Mouse (Mus musculus): ENCODE results near the gene Gm4792. TPM values are rescaled to one million over a fixed set of nuclear protein-coding genes. Genes with fewer than 3 reads are reported as not detected.

Gene Gm4792
- polyA plus RNA-seq (2012; rRNA removed), result 0.14 and 0.55 TPM in 2 replicates

DNA sequence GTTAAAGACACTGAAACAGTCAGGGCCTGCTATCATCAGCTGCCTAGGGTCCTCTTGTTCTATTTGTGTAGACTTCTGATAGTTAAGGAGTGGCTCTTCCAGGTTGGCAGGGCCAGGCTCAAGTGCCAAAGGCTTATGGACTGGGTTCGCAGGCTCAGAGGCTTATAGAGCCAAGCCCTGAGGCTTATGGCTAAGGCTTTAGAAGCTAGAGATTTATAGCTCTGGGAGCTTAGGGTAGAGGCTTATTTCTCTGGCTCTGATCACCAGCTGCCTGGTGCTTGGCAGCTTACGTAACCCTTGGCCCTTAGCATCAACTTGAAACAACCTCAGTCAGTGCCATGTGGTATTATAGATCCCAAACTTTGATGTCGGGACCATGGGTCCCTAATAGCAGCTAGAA, at the start of gene Gm4792:
TSS of gene Gm4792 (minus strand) at position 233 of the 400 bp plus-strand sequence.

DNA sequence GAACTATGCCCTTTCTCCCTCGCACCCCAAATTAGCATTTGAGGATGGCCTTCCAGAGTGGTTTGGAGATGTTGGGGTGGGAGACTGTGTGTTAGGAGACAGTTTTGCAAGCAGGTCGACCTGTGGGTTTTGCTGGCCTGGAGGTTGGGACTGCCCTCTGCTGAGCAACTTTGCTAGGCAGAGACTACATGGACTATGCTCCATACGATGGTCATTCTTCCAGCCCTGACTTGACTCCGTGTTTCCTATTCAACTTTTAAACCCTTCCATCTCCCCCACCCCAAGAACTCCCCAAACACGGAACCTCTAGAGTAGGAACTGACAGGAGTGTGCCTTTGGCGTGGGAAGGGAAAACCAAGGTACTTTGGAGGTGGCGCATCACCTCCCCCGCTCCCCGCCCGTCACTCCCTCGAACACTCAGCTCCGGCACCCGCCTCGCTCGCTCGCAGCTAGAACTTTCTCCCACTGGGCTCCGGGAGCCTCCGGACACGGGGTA, 13.1 kb upstream of the Gm4792 start, which contains the start of gene Tmcc3:
TSS of gene Tmcc3 (plus strand) at position 439 of the 496 bp plus-strand sequence.

Other genes starting within 250 kb of the Gm4792 start
- gene Nr2c1, start 150.7 kb downstream of the Gm4792 start, polyA plus RNA-seq (2012; rRNA removed), result 8.6 and 9.6 TPM in 2 replicates
- gene Ndufa12, start 100.0 kb downstream of the Gm4792 start, polyA plus RNA-seq (2012; rRNA removed), result 187 and 224 TPM in 2 replicates
- gene Tmcc3, start 13.2 kb upstream of the Gm4792 start, polyA plus RNA-seq (2012; rRNA removed), result 7.0 and 8.3 TPM in 2 replicates